Mouse (Mus musculus): ENCODE measurements around the gene Ispd.

- TF ChIP-seq CTCF (IDR thresholded peaks at IDR 0.05; ENCODE audit: low read depth) (no peak), EP300 (IDR thresholded peaks at IDR 0.05; ENCODE audit: low read depth) (no peak)
Measured at GRCm38 (mm10) chr12:36719074-36719473, 337.8 kb downstream of the Ispd start.

All from liver, postnatal 0 days (tissue).